Mouse (Mus musculus): Measurements from ENCODE around the gene Gadd45a.

GRCm38 (mm10) chr6:67046937-67047336 lies 9.7 kb upstream of the Gadd45a start:
- TF ChIP-seq CTCF (IDR thresholded peaks at IDR 0.05; ENCODE audit: low read depth) (no peak), EP300 (IDR thresholded peaks at IDR 0.05; ENCODE audit: low read depth) (peak; percentile 89)
